Mouse (Mus musculus): ENCODE results near the gene Dusp14.

DNA sequence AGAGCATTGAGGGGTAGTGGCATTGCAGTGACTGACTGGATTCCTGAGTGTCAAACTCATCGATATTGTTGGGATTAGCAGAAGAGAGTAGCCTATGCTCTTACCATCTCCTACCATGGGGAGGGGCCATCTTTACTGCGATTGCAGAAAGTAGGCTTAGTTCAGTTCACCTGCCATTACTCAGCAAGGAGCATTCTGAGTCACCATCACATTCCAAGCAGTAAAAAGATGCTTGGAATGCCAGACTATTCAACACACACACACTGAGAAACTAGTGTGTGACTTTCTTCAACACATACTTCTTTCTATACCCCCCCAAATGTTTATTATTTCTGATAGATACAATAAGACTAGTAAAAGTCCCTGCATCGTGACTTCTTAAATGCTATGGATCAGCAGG lies 11.3 kb upstream of the Dusp14 start:
- no peak for TF ChIP-seq EP300 (IDR thresholded peaks at IDR 0.05; ENCODE audit: low read depth)
- TF ChIP-seq CTCF (IDR thresholded peaks at IDR 0.05; ENCODE audit: low read depth), result no peak
